Mouse (Mus musculus): ENCODE results near the gene Vwa2. TPM values are rescaled to one million over a fixed set of nuclear protein-coding genes. Genes with fewer than 3 reads are reported as not detected.

The Vwa2 gene
- 4.1 and 4.5 TPM in 2 replicates for polyA plus RNA-seq (2014; fragmentation: Nextera tagmentation; extraction: Ambion mirVana)

DNA sequence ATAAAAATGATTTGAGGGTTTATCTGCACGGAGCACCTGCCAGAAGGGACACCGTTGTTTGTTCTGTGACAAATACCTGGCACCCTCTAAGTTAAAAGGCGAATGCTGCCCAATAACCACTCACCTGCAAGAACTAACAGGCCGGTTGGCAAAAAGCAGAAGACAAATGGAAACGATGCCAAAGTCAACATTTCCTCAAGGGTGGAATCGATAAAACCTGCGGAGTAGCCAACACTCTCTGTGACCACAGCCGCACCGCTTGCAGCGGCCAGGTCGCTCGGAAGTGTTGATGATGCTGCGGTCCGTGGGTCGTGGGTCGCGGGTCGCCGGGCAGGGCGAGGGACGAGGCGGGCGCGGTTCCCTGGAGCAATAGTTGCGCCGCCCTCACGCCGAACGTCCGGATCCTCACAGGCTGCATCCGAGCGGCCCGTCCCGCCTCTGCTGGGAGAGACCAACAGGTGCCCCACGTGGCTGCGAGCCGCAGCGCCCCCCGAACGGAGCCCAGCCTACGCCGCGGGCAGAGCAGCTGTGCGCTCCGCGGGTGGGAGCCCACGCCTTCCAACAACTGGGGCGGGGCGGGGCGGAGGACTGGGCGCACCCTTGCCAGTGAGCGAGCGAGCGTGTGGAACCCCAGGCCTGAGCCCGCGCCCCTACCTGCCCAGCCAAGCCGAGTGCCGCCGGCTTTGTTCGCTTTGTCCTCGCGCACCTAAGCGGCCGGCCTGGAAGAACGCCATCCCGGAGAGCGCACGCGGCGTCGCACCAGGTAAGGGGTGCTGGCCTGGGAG lies at the start of gene Vwa2:
Gene Vwa2, plus strand, starts transcription at position 434 of the 785 bp plus-strand sequence.
- 3% methylated on average over 71 of the region's 71 CpGs for WGBS
- peak within 1 kb of the TSS; percentile 58 for H3K9ac ChIP-seq (ENCODE audit: low read length)
- peak; percentile 44; the same call in 1 of the 2 replicates for ATAC-seq (ENCODE audit: insufficient number of reproducible peaks, low FRiP score, low TSS enrichment, low read depth)
- no peak within 1 kb of the TSS for H3K27ac ChIP-seq (replicated peaks; ENCODE audit: low read depth, low read length)
- no peaks in the 10 kb centered on the region for H3K9me3 ChIP-seq (ENCODE audit: control insufficient read depth, low read length)
- peak within 1 kb of the TSS; percentile 52 for H3K4me3 ChIP-seq (ENCODE audit: low read depth, low read length)
- H3K36me3 ChIP-seq (ENCODE audit: control insufficient read depth, insufficient read depth, low read length), result no peaks in the 10 kb centered on the region
- DNase-seq (ENCODE audit: low spot score), result peak; percentile 74
- H3K4me2 ChIP-seq (ENCODE audit: low read depth, severe bottlenecking), result peak within 1 kb of the TSS; percentile 95
- H3K27me3 ChIP-seq (ENCODE audit: control insufficient read depth, insufficient read depth, low read length), result peaks cover 47% of the 10 kb centered on the region
- peaks cover 9% of the 10 kb centered on the region for H3K4me1 ChIP-seq (ENCODE audit: control insufficient read depth, insufficient read depth, low read length)

DNA sequence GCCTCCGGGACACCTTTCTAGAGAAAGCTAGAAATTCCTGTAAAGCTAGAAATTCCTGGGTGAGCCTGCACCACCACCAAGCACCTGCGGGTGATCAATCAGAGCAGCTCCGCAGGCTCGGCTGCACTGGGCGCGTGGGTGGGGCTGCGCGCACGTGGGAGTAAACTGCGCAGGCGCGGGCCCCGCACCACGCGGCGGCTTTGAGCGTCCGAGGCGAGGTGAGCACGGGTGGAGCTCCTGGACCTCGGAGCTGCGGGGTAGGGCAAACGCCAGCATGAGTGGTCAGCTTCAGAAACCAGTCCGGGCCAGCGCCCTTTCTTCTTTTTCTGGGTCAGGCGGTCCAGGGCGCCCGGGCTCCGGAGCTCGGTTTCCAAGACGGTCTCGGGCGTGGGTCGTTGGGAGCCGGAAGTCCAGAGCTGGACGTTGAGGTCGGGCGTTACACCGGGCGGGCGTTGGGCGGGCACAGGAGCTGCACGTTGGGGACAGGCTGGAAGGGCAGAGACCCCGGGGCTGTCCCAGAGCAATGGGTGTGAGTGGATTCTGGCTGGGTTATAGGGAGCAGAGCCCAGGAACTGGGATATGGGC lies 47.9 kb upstream of the Vwa2 start, which contains the start of gene Tdrd1:
Gene Tdrd1, plus strand, starts transcription at position 163 of the 585 bp plus-strand sequence.
- WGBS, result 58% methylated on average over 44 of the region's 44 CpGs
- H3K9ac ChIP-seq (ENCODE audit: low read length), result no peak within 1 kb of the TSS
- no peaks in the 10 kb centered on the region for H3K4me1 ChIP-seq (ENCODE audit: control insufficient read depth, insufficient read depth, low read length)
- DNase-seq (ENCODE audit: low spot score), result peak; percentile 38
- ATAC-seq (ENCODE audit: insufficient number of reproducible peaks, low FRiP score, low TSS enrichment, low read depth), result no peak
- 0 out of 2 replicates have a peak within 1 kb of the TSS, but pooled peaks have one; percentile 5 for H3K4me2 ChIP-seq (ENCODE audit: low read depth, severe bottlenecking)
- H3K27ac ChIP-seq (replicated peaks; ENCODE audit: low read depth, low read length), result no peak within 1 kb of the TSS
- H3K27me3 ChIP-seq (ENCODE audit: control insufficient read depth, insufficient read depth, low read length), result no peaks in the 10 kb centered on the region
- H3K4me3 ChIP-seq (ENCODE audit: low read depth, low read length), result no peak within 1 kb of the TSS; the same call in 1 of the 2 replicates
- H3K9me3 ChIP-seq (ENCODE audit: control insufficient read depth, low read length), result no peaks in the 10 kb centered on the region
- H3K36me3 ChIP-seq (ENCODE audit: control insufficient read depth, insufficient read depth, low read length), result no peaks in the 10 kb centered on the region

DNA sequence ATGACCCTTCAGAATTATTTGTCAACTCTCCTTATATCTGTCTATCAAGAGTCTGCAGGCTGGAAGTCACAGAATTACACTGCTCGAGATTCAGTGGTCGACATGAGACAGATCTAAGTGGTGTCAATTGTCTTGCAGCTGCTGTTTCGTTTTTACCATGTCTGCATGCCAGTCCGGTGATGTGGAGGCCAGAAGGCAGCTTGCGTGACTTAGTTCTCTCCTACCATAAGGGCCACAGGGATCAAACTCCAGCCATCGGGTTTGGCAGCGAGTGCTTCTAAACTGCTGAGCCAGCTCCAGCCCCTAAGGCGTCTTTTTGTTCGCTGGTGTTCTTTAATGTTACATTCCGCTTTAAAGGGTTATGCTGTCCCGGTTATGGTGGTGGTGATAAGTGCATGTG lies 45.7 kb upstream of the Vwa2 start:
- no peak overlapping the region for H3K27ac ChIP-seq (replicated peaks; ENCODE audit: low read depth, low read length)
- no peak overlapping the region for H3K4me3 ChIP-seq (ENCODE audit: low read depth, low read length)
- peaks cover 6% of the 10 kb centered on the region; the same call in 1 of the 2 replicates for H3K27me3 ChIP-seq (ENCODE audit: control insufficient read depth, insufficient read depth, low read length)
- H3K36me3 ChIP-seq (ENCODE audit: control insufficient read depth, insufficient read depth, low read length), result no peaks in the 10 kb centered on the region
- WGBS, result 82% methylated on average over 11 of the region's 11 CpGs
- H3K4me1 ChIP-seq (ENCODE audit: control insufficient read depth, insufficient read depth, low read length), result no peaks in the 10 kb centered on the region
- H3K9ac ChIP-seq (ENCODE audit: low read length), result no peak overlapping the region
- H3K9me3 ChIP-seq (ENCODE audit: control insufficient read depth, low read length), result no peaks in the 10 kb centered on the region
- no peak overlapping the region for H3K4me2 ChIP-seq (ENCODE audit: low read depth, severe bottlenecking)
- ATAC-seq (ENCODE audit: insufficient number of reproducible peaks, low FRiP score, low TSS enrichment, low read depth) (no peak), DNase-seq (ENCODE audit: low spot score) (no peak)

DNA sequence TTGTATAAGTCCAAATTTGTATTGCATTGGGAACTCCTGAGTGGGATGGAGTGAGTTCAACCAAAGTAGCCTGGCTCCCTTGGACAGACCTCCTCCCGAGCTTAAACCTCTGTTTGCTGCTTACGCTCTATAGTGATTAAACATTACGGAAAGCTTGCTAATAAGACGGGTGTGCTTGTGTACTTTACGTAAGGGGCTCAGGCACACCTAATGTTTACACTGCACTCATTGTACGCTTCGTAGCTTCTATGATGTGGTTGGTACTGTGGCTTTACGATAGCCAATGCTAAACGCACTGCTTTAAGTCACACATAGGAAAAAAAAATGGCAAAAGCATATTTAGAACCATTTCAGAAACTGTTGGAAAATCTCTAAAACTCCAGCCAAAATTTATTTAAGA lies 44.8 kb upstream of the Vwa2 start:
- WGBS, result 83% methylated on average over 9 of the region's 9 CpGs
- peaks cover 6% of the 10 kb centered on the region; the same call in 1 of the 2 replicates for H3K27me3 ChIP-seq (ENCODE audit: control insufficient read depth, insufficient read depth, low read length)
- H3K4me2 ChIP-seq (ENCODE audit: low read depth, severe bottlenecking), result no peak overlapping the region
- H3K4me1 ChIP-seq (ENCODE audit: control insufficient read depth, insufficient read depth, low read length), result no peaks in the 10 kb centered on the region
- no peak overlapping the region for H3K27ac ChIP-seq (replicated peaks; ENCODE audit: low read depth, low read length)
- H3K9ac ChIP-seq (ENCODE audit: low read length), result no peak overlapping the region
- H3K36me3 ChIP-seq (ENCODE audit: control insufficient read depth, insufficient read depth, low read length), result no peaks in the 10 kb centered on the region
- no peak for ATAC-seq (ENCODE audit: insufficient number of reproducible peaks, low FRiP score, low TSS enrichment, low read depth)
- DNase-seq (ENCODE audit: low spot score), result no peak
- no peak overlapping the region for H3K4me3 ChIP-seq (ENCODE audit: low read depth, low read length)
- H3K9me3 ChIP-seq (ENCODE audit: control insufficient read depth, low read length), result no peaks in the 10 kb centered on the region

DNA sequence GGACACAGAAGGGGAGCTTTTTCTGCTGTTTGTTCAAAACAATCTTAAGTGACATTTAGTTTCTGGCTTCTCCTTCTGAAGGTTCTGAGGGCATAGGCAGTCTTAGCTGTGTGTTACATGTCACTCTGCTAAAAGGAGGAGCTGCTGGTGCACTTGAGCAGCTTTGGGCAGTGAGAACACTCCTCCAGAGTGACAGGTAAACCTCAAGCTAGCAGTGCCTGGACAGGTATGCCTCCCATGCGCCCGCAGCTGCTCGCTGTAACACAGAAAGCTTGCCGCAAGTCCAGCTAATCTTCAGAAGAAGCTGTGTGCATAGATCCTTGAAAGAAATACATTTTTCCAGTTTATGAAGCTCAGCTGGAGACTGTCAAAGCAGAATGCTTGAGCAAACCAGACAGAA lies 43.9 kb upstream of the Vwa2 start:
- Histone ChIP-seq H3K4me3 (ENCODE audit: low read depth, low read length) (no peak overlapping the region), H3K27ac (replicated peaks; ENCODE audit: low read depth, low read length) (no peak overlapping the region), H3K4me1 (ENCODE audit: control insufficient read depth, insufficient read depth, low read length) (no peaks in the 10 kb centered on the region), H3K9ac (ENCODE audit: low read length) (no peak overlapping the region), H3K36me3 (ENCODE audit: control insufficient read depth, insufficient read depth, low read length) (no peaks in the 10 kb centered on the region), H3K4me2 (ENCODE audit: low read depth, severe bottlenecking) (no peak overlapping the region), H3K9me3 (ENCODE audit: control insufficient read depth, low read length) (no peaks in the 10 kb centered on the region), H3K27me3 (ENCODE audit: control insufficient read depth, insufficient read depth, low read length) (peaks cover 6% of the 10 kb centered on the region; the same call in 1 of the 2 replicates)
- no peak for DNase-seq (ENCODE audit: low spot score)
- WGBS, result 92% methylated on average over 4 of the region's 4 CpGs
- no peak for ATAC-seq (ENCODE audit: insufficient number of reproducible peaks, low FRiP score, low TSS enrichment, low read depth)

DNA sequence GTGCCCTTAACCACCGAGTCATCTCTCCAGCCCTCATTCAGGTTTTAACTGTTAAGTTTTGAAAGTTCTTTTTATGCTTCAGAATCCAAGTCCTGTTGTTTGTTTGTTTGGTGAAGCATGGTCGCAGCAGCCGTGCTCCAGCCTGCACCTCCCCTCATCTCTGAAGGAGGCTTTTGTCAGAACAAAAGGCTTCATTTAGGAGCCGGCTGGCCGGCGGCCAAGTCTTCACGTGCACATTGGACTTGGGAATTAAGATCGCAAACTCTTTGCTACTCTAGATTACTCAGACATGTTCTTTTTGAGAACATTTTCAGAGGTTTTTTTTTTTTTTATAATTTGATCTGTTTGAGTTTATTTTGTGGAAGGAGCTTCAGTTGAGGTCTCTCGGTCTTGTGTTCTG lies 38.7 kb upstream of the Vwa2 start:
- WGBS, result 81% methylated on average over 9 of the region's 9 CpGs

DNA sequence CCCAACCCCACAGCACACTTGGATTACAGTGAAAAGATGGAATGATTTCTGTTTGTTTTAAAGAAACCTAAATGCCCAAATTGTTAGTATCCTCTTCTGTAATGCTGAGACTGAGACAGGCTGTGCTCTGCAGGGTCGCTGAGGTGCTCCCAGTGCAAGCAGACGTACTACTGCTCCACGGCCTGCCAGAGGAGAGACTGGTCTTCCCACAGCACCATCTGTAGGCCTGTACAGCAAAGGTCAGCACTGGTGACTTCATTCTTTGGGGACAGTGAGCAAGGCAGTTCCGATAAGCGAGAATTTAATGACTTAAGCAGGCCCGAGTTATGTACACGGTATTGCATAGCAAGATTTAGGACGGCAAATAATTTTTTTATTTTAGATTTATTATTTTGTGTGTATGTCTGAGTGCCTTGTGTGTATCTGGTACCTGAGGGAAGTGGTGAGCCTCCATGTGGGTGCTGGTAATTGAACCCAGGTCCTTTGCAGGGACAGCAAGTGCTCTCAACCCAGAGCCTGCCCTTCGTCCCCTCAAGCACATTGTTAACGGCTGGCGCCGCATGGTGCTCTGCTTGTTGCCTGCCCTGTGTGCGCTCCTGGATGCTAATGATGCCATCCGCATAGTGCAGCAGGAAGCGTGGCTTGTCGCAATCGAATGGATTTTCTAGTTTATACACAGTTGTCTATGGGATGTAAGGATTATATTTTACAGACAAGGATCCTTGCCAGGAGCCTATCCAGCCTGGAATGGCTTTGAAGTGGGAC lies 34.9 kb upstream of the Vwa2 start:
- H3K9ac ChIP-seq (ENCODE audit: low read length), result no peak overlapping the region

More for the DNA sequence above, 38.7 kb upstream of the Vwa2 start:
- H3K27ac ChIP-seq (replicated peaks; ENCODE audit: low read depth, low read length), result no peak overlapping the region
- no peak for ATAC-seq (ENCODE audit: insufficient number of reproducible peaks, low FRiP score, low TSS enrichment, low read depth)
- H3K27me3 ChIP-seq (ENCODE audit: control insufficient read depth, insufficient read depth, low read length), result peaks cover 8% of the 10 kb centered on the region; the same call in 1 of the 2 replicates
- DNase-seq (ENCODE audit: low spot score), result no peak
- H3K4me2 ChIP-seq (ENCODE audit: low read depth, severe bottlenecking), result no peak overlapping the region
- H3K9ac ChIP-seq (ENCODE audit: low read length), result no peak overlapping the region
- no peaks in the 10 kb centered on the region for H3K36me3 ChIP-seq (ENCODE audit: control insufficient read depth, insufficient read depth, low read length)
- H3K4me1 ChIP-seq (ENCODE audit: control insufficient read depth, insufficient read depth, low read length), result peaks cover 3% of the 10 kb centered on the region; the same call in 1 of the 2 replicates
- no peaks in the 10 kb centered on the region for H3K9me3 ChIP-seq (ENCODE audit: control insufficient read depth, low read length)
- H3K4me3 ChIP-seq (ENCODE audit: low read depth, low read length), result no peak overlapping the region

DNA sequence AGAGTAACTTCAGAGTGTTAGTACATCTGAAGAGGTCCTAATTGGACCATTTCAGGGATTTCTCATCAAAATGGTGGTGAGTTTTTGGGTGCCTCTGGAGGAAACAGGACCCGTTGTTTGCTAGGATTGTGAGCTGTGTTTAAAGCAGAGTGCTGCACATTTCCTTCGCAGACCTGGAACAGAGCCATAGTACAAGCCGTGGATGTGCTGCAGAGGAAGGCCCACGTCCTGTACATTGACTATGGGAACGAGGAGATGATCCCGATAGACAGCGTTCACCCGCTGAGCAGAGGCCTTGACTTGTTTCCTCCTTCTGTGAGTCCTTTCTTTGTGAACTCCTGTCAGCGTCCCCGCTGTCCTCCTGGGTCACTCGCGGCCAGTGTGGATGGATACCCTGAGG lies 31.1 kb upstream of the Vwa2 start:
- no peak overlapping the region for H3K27ac ChIP-seq (replicated peaks; ENCODE audit: low read depth, low read length)
- H3K4me2 ChIP-seq (ENCODE audit: low read depth, severe bottlenecking), result no peak overlapping the region
- ATAC-seq (ENCODE audit: insufficient number of reproducible peaks, low FRiP score, low TSS enrichment, low read depth) (no peak), DNase-seq (ENCODE audit: low spot score) (no peak)
- H3K27me3 ChIP-seq (ENCODE audit: control insufficient read depth, insufficient read depth, low read length), result peaks cover 22% of the 10 kb centered on the region; the same call in 1 of the 2 replicates
- no peak overlapping the region for H3K9ac ChIP-seq (ENCODE audit: low read length)
- H3K4me3 ChIP-seq (ENCODE audit: low read depth, low read length), result no peak overlapping the region
- H3K36me3 ChIP-seq (ENCODE audit: control insufficient read depth, insufficient read depth, low read length), result no peaks in the 10 kb centered on the region
- no peaks in the 10 kb centered on the region; the same call in 1 of the 2 replicates for H3K9me3 ChIP-seq (ENCODE audit: control insufficient read depth, low read length)
- peaks cover 3% of the 10 kb centered on the region; the same call in 1 of the 2 replicates for H3K4me1 ChIP-seq (ENCODE audit: control insufficient read depth, insufficient read depth, low read length)
- 88% methylated on average over 12 of the region's 12 CpGs for WGBS

More for the DNA sequence above, 34.9 kb upstream of the Vwa2 start:
- Histone ChIP-seq H3K4me1 (ENCODE audit: control insufficient read depth, insufficient read depth, low read length) (peaks cover 3% of the 10 kb centered on the region; the same call in 1 of the 2 replicates), H3K36me3 (ENCODE audit: control insufficient read depth, insufficient read depth, low read length) (no peaks in the 10 kb centered on the region), H3K9me3 (ENCODE audit: control insufficient read depth, low read length) (no peaks in the 10 kb centered on the region), H3K4me3 (ENCODE audit: low read depth, low read length) (no peak overlapping the region), H3K4me2 (ENCODE audit: low read depth, severe bottlenecking) (no peak overlapping the region), H3K27me3 (ENCODE audit: control insufficient read depth, insufficient read depth, low read length) (peaks cover 17% of the 10 kb centered on the region; the same call in 1 of the 2 replicates), H3K27ac (replicated peaks; ENCODE audit: low read depth, low read length) (peak overlapping the region; percentile 37; the same call in 1 of the 2 replicates)
- ATAC-seq (ENCODE audit: insufficient number of reproducible peaks, low FRiP score, low TSS enrichment, low read depth) (0 out of 2 replicates have a peak, but pooled peaks have one; percentile 65), DNase-seq (ENCODE audit: low spot score) (peak; percentile 71)
- WGBS, result 40% methylated on average over 17 of the region's 17 CpGs

Measured in limb, embryonic 11.5 days (tissue).